Mouse (Mus musculus) hindbrain, embryonic 12.5 days (tissue): Measurements from ENCODE around the gene Prkg1. TPM values are rescaled to one million over a fixed set of nuclear protein-coding genes. Genes with fewer than 3 reads are reported as not detected.

Experiments
- ATAC-seq: fragments of 200-750 bp; cut with Nextera tagmentation; 2 replicates; pipeline ENCODE4 v1.8.0; 2017; ENCODE audit warnings: moderate TSS enrichment; ENCODE audit not compliant: low FRiP score
- H3K27ac ChIP-seq: fragments of 300-500 bp; sonication (generic); 2 replicates; pipeline ENCODE4 v1.5.1; 2016; ENCODE audit warnings: mild to moderate bottlenecking
- H3K27me3 ChIP-seq: fragments of 300-500 bp; sonication (generic); 2 replicates; pipeline ENCODE4 v1.6.1; 2016; ENCODE audit warnings: mild to moderate bottlenecking
- H3K36me3 ChIP-seq: fragments of 300-500 bp; sonication (generic); 2 replicates; pipeline ENCODE4 v1.6.1; 2016; ENCODE audit warnings: mild to moderate bottlenecking
- H3K4me1 ChIP-seq: fragments of 300-500 bp; sonication (generic); 2 replicates; pipeline ENCODE4 v1.6.1; 2016
- H3K4me2 ChIP-seq: fragments of 300-500 bp; sonication (generic); replicated peaks from 2 replicates; pipeline ENCODE4 v1.6.1; 2016; ENCODE audit warnings: mild to moderate bottlenecking
- H3K4me3 ChIP-seq: fragments of 300-500 bp; sonication (generic); 2 replicates; pipeline ENCODE4 v1.5.1; 2016; ENCODE audit warnings: mild to moderate bottlenecking
- H3K9ac ChIP-seq: fragments of 300-500 bp; sonication (generic); 2 replicates; pipeline ENCODE4 v1.6.1; 2016; ENCODE audit warnings: mild to moderate bottlenecking, moderate library complexity
- H3K9me3 ChIP-seq: fragments of 300-500 bp; sonication (generic); replicated peaks from 2 replicates; pipeline ENCODE4 v1.6.1; 2016; ENCODE audit warnings: mild to moderate bottlenecking
- WGBS: fragments of 180-500 bp; shearing (Covaris S2); methylation state at CpG from one replicate; pipeline ENCODE4 v1.1.7; 2016; 5-methylcytosine and 5-hydroxymethylcytosine counted together
- polyA plus RNA-seq: library from polyadenylated mRNA; unstranded; fragments of >200 nt; fragmentation: Nextera tagmentation; extraction: Ambion mirVana; gene quantifications from 2 replicates; pipeline ENCODE4 v1.2.1, GENCODE M21; 2016

Prkg1 gene
- polyA plus RNA-seq, 1 experiment from 2014 or later: 9.2 TPM

DNA sequence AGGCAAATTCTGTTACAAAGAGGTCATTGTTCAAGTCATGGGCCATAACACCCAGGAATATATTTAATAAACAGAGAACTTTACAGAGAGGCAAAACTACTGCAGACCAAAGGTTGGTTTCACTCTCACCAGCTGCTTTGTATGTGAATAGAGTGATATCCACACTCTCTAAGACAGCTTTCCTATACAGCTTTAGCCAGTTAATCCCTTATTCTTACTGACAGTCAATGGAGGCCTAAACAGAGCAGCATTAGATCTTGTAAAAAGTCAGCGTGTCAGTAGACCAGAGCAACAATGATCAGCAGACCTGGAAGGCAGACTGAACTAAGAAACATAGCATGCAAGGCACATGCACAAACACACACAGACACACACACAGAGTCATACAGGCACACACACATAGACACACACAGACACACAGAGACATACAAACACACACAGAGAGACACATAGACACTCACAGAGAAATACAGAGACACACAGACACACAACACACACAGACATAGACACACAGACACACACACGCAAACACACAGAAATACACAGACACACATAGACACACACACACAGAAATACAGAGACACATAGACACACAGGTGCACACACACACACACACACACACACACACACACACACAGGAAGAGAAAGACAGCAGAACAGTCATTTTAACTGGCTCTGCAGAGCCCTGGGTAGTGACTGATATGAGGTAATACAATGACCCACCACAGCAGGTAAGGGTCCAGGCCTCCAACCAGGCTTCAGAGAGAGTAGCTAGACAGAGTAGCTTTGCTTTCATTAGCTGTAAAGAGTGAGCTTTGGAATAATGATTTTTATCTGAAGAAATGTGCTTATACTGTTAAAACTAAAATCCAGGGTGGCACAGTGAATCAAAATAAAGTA is 723.6 kb downstream of the Prkg1 start:
- H3K9ac ChIP-seq: no peak overlapping the region
- no peaks in the 10 kb centered on the region for H3K4me1 ChIP-seq
- no peak overlapping the region for H3K4me2 ChIP-seq
- H3K27me3 ChIP-seq: no peaks in the 10 kb centered on the region
- H3K9me3 ChIP-seq: no peaks in the 10 kb centered on the region
- H3K4me3 ChIP-seq: no peak overlapping the region
- WGBS: 69% methylated on average over 2 of the region's 2 CpGs
- no peaks in the 10 kb centered on the region for H3K36me3 ChIP-seq
- no peak for ATAC-seq
- H3K27ac ChIP-seq: no peak overlapping the region

DNA sequence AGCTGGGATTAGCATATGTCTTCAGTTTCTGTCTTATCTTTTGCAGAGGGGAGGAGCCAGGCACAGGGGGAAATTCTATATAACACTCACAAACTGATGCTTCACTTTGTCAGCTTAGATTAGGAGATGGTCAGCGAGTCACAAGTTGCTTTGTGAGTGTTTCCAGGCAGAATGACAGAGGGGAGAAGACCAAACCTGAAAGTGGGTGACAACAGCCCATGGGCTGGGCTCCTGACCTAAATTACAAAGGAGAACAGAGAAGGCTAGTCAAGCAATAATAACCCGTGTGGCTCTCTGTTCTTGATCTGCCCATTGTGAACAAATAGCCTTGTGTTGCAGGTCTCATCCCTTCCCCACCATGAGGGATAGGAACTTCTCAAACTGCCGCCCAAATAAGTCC is 725.9 kb downstream of the Prkg1 start:
- Histone ChIP-seq H3K4me1 (no peaks in the 10 kb centered on the region), H3K4me2 (no peak overlapping the region), H3K36me3 (no peaks in the 10 kb centered on the region), H3K27me3 (no peaks in the 10 kb centered on the region), H3K9ac (no peak overlapping the region), H3K4me3 (no peak overlapping the region), H3K9me3 (no peaks in the 10 kb centered on the region), H3K27ac (no peak overlapping the region)
- no peak for ATAC-seq
- WGBS: 74% methylated on average over 3 of the region's 3 CpGs

DNA sequence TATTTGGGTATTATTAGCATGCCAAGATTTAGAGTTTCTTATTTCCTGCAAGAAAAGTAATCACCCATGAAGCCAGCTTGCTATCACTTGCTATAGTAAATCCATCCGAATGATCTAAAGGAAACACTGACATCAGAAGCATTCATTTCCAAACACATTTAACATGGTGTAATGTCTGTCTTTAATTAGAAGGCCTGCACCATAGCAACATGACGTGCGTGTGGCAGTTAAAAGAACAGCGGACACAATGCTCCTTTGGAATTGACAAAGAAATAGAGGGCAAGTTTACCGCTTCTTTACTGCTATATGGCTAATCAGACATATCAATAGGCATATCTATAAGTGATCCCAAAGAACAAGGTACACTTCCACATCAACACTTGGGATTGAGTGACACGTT is 733.2 kb downstream of the Prkg1 start:
- no peaks in the 10 kb centered on the region for H3K27me3 ChIP-seq
- no peaks in the 10 kb centered on the region for H3K36me3 ChIP-seq
- WGBS: 63% methylated on average over 6 of the region's 6 CpGs
- H3K4me1 ChIP-seq: no peaks in the 10 kb centered on the region
- ATAC-seq: no peak
- H3K9me3 ChIP-seq: no peaks in the 10 kb centered on the region
- H3K4me3 ChIP-seq: no peak overlapping the region
- no peak overlapping the region for H3K9ac ChIP-seq
- no peak overlapping the region for H3K27ac ChIP-seq
- no peak overlapping the region for H3K4me2 ChIP-seq

DNA sequence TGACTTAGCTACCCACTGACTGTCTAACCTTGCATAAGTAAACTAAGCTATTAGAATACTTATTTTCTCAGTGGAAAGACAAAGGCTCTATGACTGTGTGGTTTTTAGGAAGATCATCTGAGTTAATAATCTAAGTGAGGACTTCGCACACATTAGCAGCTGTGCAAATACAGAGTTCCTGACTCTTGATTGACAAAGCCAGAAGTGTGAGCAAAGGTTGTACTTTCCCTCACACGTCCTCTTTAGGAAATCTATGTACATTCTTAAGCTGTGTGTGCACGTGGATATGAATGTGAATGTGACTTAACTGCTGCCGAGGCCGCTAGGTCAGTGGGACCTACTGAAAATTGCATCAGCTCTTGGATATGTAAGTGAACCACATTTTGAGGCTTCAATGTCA is 738.0 kb downstream of the Prkg1 start:
- Histone ChIP-seq H3K36me3 (no peaks in the 10 kb centered on the region), H3K4me1 (no peaks in the 10 kb centered on the region; the same call in 1 of the 2 replicates), H3K9me3 (no peaks in the 10 kb centered on the region), H3K4me3 (no peak overlapping the region), H3K27me3 (no peaks in the 10 kb centered on the region), H3K9ac (no peak overlapping the region), H3K27ac (no peak overlapping the region), H3K4me2 (no peak overlapping the region)
- 83% methylated on average over 5 of the region's 5 CpGs for WGBS
- no peak for ATAC-seq

DNA sequence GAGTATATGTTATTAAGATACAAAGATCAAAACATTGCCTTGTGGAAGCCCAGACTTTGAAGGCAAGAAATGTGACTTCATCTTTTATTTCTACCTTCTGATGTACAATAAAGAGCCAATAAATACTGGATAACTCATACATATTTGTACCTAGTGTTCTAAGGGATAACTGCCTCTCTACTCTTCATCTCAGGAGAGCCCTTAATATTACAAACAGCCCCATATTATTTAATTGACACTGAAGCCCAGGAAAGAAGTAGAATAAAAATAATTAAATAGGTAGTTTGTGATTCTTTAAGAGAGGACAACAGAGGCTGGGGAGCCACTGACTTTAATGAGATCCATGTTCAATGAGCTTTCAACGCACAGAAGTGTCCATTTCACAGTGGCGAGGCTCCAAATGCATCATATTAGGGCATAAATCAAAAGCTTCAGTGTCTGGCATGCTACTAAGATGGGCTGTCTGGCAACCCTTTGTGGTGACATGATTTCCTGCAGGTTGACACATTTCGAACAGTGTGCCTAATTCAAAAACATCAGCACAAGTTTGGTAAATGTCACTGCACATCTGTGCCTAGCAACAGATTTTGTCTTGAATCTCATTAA is 753.2 kb downstream of the Prkg1 start:
- no peaks in the 10 kb centered on the region for H3K9me3 ChIP-seq
- no peaks in the 10 kb centered on the region for H3K27me3 ChIP-seq
- H3K36me3 ChIP-seq: no peaks in the 10 kb centered on the region
- WGBS: 70% methylated on average over 3 of the region's 3 CpGs
- no peak overlapping the region for H3K4me2 ChIP-seq
- no peak for ATAC-seq
- no peak overlapping the region for H3K9ac ChIP-seq
- H3K4me3 ChIP-seq: no peak overlapping the region
- no peak overlapping the region for H3K27ac ChIP-seq
- no peaks in the 10 kb centered on the region for H3K4me1 ChIP-seq

DNA sequence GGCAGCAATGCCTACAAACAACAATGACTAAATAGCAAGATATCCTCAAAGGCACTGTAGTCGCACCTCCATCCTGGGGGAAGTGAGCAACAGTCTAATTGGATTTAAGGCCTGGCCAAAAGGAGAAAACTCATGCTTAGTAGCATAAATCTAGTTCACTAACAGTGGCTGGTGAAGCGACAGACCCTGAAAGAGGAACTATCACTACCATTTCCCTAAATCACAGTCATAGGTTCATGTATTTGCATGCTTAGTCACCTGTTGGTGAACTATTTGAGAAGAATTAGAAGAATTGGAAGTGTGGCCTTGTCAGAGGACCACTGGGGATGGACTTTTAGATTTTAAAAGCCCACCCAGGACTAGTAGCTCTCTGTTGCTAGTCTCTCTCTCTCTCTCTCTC is 766.3 kb downstream of the Prkg1 start:
- H3K36me3 ChIP-seq: no peaks in the 10 kb centered on the region
- H3K4me3 ChIP-seq: no peak overlapping the region
- H3K4me1 ChIP-seq: 0 out of 2 replicates have a peak, but pooled peaks cover 3% of the 10 kb centered on the region
- no peak overlapping the region for H3K9ac ChIP-seq
- no peak overlapping the region for H3K4me2 ChIP-seq
- WGBS: 93% methylated on average over 2 of the region's 2 CpGs
- no peak for ATAC-seq
- no peaks in the 10 kb centered on the region for H3K27me3 ChIP-seq
- no peak overlapping the region for H3K27ac ChIP-seq
- H3K9me3 ChIP-seq: no peaks in the 10 kb centered on the region

DNA sequence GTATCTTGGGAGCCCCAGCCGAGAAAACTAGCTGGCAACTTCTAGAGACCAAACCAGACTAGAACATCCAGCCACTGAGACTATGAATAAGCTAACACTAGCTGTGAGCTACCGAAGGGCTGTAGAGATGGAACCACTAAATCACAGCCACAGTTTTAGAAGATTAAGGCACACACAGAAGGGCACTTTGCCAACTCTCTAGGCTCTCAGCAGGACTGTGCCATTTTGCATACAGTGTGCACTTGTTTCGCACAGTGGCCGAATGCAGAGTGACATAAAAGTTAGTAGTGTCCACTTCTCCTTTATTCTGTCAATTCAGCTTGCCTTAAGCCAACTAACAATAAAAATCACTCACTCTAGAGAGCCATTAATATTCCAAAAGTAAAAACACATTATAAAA is 774.4 kb downstream of the Prkg1 start:
- Histone ChIP-seq H3K4me1 (peaks cover 3% of the 10 kb centered on the region; the same call in 1 of the 2 replicates), H3K4me2 (no peak overlapping the region), H3K9me3 (no peaks in the 10 kb centered on the region), H3K27me3 (no peaks in the 10 kb centered on the region), H3K27ac (no peak overlapping the region), H3K4me3 (no peak overlapping the region), H3K9ac (no peak overlapping the region), H3K36me3 (no peaks in the 10 kb centered on the region)
- 77% methylated on average over 4 of the region's 4 CpGs for WGBS
- no peak for ATAC-seq

DNA sequence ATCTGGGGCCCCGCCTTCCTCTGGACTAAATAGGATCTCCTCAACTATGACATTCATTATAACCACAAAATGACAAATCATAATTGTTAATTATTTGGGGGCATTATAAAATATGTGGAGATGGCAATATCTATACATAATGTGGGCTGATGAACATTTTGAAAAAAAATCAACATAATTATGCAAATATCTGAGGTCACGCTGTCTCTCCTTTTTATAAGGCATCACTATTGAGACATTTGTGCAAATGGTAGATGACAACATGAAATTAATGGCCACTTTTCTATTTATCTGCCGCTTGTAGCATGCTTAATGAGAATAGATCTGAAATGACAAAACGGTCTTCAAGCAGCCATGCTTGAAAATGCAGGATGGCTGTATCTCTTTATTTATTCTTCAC is 782.4 kb downstream of the Prkg1 start:
- Histone ChIP-seq H3K4me1 (no peaks in the 10 kb centered on the region), H3K9me3 (no peaks in the 10 kb centered on the region), H3K4me3 (no peak overlapping the region), H3K9ac (no peak overlapping the region), H3K36me3 (no peaks in the 10 kb centered on the region), H3K27me3 (no peaks in the 10 kb centered on the region), H3K27ac (no peak overlapping the region), H3K4me2 (no peak overlapping the region)
- no peak for ATAC-seq
- WGBS: 75% methylated on average over 4 of the region's 4 CpGs

DNA sequence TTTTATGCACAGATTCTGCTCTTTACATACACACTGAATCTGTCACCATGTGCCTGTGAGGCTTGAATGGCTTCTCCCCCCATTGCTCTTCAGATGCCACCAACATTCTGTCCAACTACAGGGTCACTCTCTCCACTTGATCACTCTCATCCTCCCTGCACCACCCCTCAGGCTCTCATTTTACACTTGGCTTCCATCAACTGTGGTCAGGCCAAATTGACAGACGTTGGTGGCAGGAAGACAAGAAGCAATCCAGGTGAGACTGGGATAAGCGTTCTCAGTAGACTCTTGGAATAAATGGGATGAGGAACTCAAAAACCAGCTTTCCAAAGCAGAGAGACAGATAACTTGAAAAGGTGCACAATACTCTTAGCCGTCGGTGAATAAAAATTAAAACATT is 786.7 kb downstream of the Prkg1 start:
- ATAC-seq: no peak
- H3K9ac ChIP-seq: no peak overlapping the region
- H3K27me3 ChIP-seq: no peaks in the 10 kb centered on the region
- no peak overlapping the region for H3K4me2 ChIP-seq
- no peaks in the 10 kb centered on the region for H3K36me3 ChIP-seq
- H3K9me3 ChIP-seq: no peaks in the 10 kb centered on the region
- H3K4me3 ChIP-seq: no peak overlapping the region
- no peak overlapping the region for H3K27ac ChIP-seq
- H3K4me1 ChIP-seq: no peaks in the 10 kb centered on the region
- 85% methylated on average over 4 of the region's 4 CpGs for WGBS

DNA sequence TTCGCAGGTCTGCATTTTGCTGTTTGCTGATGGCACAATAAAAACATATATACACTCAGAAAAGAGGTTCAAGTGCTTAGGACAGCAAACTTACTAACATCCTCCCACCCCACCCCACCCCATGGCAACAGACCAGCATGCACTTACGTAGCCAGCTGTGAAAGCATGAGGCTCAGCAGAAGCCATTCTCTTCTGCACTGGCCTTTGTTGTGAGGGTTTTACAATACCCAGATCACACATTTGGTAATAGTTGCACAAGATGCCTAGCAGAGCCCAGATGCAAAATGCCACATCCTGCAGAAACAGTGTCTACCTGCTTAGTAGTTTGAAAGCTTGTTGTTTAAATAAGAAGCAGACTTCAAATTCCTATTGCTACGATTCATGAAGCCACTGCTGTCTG is 814.2 kb downstream of the Prkg1 start:
- Histone ChIP-seq H3K9me3 (no peaks in the 10 kb centered on the region), H3K9ac (no peak overlapping the region), H3K4me3 (no peak overlapping the region), H3K4me2 (no peak overlapping the region), H3K4me1 (no peaks in the 10 kb centered on the region), H3K36me3 (no peaks in the 10 kb centered on the region), H3K27me3 (no peaks in the 10 kb centered on the region), H3K27ac (no peak overlapping the region)
- 78% methylated on average over 3 of the region's 3 CpGs for WGBS
- ATAC-seq: no peak

DNA sequence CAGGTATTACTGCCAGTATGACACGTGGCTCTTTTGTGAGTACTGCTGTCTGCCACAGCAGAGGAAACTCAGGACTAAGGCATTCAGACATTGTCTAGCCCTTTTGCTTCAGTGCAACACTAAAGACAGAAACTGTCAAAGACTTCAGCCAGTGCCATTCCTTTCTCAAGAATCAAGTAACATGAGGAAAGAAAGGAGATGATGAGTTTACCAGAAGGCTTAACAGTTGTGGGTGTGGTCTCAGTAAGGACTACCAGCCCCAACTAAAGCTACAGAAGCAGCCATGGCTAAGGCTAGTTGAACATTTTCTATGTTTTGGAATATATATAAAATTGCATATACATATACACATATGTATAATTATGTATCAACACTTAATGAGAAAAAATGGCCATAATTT is 816.6 kb downstream of the Prkg1 start:
- no peaks in the 10 kb centered on the region for H3K36me3 ChIP-seq
- WGBS: 70% methylated on average over 1 of the region's 1 CpGs
- no peak for ATAC-seq
- H3K27me3 ChIP-seq: no peaks in the 10 kb centered on the region
- no peaks in the 10 kb centered on the region for H3K4me1 ChIP-seq
- no peaks in the 10 kb centered on the region for H3K9me3 ChIP-seq
- H3K4me3 ChIP-seq: no peak overlapping the region
- no peak overlapping the region for H3K4me2 ChIP-seq
- H3K9ac ChIP-seq: no peak overlapping the region
- H3K27ac ChIP-seq: no peak overlapping the region

DNA sequence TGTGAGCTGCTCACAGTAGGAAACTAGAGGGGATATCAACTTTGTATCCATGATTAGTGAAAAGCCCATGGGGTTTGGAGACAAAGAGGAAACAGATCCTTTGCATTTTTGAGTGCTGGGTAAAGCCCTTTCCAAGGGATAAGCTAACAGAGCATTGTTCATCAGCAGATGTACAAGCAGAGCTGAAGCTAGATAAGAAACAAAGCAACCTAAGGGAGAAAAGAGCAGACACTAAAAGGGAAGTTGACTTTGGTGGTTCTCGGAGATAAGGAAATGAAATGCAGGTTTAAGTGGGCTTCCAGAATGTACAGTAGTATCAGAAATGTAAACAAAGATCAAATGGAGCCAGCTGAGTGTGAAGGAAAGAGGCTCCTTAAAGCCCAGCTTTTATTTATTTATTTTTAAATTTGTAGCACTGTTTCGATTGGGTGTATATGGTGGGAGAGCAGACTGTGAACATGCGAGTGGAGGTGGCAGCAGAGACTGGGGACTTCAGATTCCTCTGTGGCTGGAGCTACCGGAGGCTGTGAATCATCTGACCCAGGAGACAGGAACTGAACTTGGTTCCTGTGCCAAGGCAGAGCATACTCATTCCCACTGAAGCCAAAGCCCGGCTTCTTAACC is 822.4 kb downstream of the Prkg1 start:
- Histone ChIP-seq H3K9me3 (no peaks in the 10 kb centered on the region), H3K9ac (no peak overlapping the region), H3K27ac (no peak overlapping the region), H3K4me3 (no peak overlapping the region), H3K27me3 (no peaks in the 10 kb centered on the region), H3K4me1 (0 out of 2 replicates have a peak, but pooled peaks cover 2% of the 10 kb centered on the region), H3K4me2 (no peak overlapping the region), H3K36me3 (no peaks in the 10 kb centered on the region)
- no peak for ATAC-seq
- 70% methylated on average over 5 of the region's 5 CpGs for WGBS
